Mouse (Mus musculus) intestine, embryonic 14.5 days (tissue): ENCODE data around the gene Hspb3. TPM values are rescaled to one million over a fixed set of nuclear protein-coding genes. Genes with fewer than 3 reads are reported as not detected.

Experiments used
- ATAC-seq: fragments of 200-750 bp; cut with Nextera tagmentation; replicated peaks from 2 replicates; pipeline ENCODE4 v1.8.0; 2017; ENCODE audit warnings: low read depth, moderate number of reproducible peaks, moderate TSS enrichment, moderate library complexity; ENCODE audit not compliant: low FRiP score, low TSS enrichment
- DNase-seq: peaks from one replicate; pipeline ENCODE4 v3.0.0-alpha.2; 2018; ENCODE audit warnings: low spot score
- H3K27ac ChIP-seq: fragments of 300-500 bp; sonication (generic); 2 replicates; pipeline ENCODE4 v1.5.1; 2014; ENCODE audit warnings: low read depth, mild to moderate bottlenecking, control low read depth
- H3K27me3 ChIP-seq: fragments of 300-500 bp; sonication (generic); replicated peaks from 2 replicates; pipeline ENCODE4 v1.6.1; 2014; ENCODE audit warnings: low read length, control low read depth; ENCODE audit not compliant: control insufficient read depth, insufficient read depth
- H3K36me3 ChIP-seq: fragments of 300-500 bp; sonication (generic); 2 replicates; pipeline ENCODE4 v1.6.1; 2014; ENCODE audit warnings: low read length, control low read depth; ENCODE audit not compliant: control insufficient read depth, insufficient read depth
- H3K4me1 ChIP-seq: fragments of 300-500 bp; sonication (generic); replicated peaks from 2 replicates; pipeline ENCODE4 v1.6.1; 2014; ENCODE audit warnings: low read length, control low read depth, mixed read lengths; ENCODE audit not compliant: control insufficient read depth, insufficient read depth
- H3K4me2 ChIP-seq: fragments of 300-500 bp; sonication (generic); 2 replicates; pipeline ENCODE4 v1.6.1; 2014; ENCODE audit warnings: low read length
- H3K4me3 ChIP-seq: fragments of 300-500 bp; sonication (generic); 2 replicates; pipeline ENCODE4 v1.5.1; 2014; ENCODE audit warnings: low read depth, low read length, control low read depth, mixed read lengths
- H3K9ac ChIP-seq: fragments of 300-500 bp; sonication (generic); 2 replicates; pipeline ENCODE4 v1.6.1; 2014; ENCODE audit warnings: mild to moderate bottlenecking, low read length
- H3K9me3 ChIP-seq: fragments of 300-500 bp; sonication (generic); 2 replicates; pipeline ENCODE4 v1.6.1; 2016; ENCODE audit warnings: low read length, control low read depth; ENCODE audit not compliant: control insufficient read depth
- WGBS: fragments of 180-500 bp; shearing (Covaris S2); extraction: QIAGEN DNeasy Blood & Tissue Kit; methylation state at CpG from one replicate; pipeline ENCODE4 v1.1.7; 2014; 5-methylcytosine and 5-hydroxymethylcytosine counted together
- polyA plus RNA-seq: library from polyadenylated mRNA; unstranded; fragments of >200 nt; fragmentation: Nextera tagmentation; extraction: Ambion mirVana; gene quantifications from 2 replicates; pipeline ENCODE4 v1.2.1, GENCODE M21; 2014

The Hspb3 gene
- polyA plus RNA-seq, 1 experiment from 2014 or later: not detected

DNA sequence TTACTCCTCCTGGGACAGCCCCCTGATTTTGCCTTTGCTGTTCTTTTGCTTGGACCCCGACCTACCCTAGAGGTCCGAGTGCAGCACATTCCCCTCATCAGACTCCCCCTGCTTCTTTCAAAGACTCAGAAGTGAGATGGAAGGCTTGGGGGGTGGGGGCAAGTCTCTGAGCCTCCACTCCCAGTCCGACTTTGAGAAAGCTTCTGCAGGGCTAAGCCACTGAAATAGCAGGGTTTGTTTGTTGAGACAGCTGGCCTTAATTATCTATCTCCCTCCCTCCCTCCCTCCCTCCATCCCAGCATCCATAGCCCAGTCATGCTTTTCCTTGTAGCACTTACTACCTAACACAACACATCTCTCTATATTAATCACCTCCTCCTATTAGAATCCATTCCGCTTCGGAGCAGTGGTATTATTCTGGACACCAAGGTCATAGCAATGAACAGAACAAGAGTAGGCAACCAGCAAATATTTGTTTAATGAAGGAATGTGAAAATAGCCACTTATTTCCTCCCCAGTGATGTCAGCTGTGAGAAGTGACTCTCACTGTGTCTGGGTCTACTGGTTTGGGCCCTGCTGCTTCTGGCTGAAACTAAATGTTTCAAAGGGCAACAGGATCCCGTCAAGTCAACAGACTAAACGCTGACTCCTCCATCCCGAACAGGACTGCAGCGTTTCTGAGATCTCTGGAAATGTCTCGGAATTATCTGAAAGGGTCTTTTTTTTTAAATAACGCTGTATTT lies 41.2 kb downstream of the Hspb3 start:
- H3K9ac ChIP-seq: no peak overlapping the region
- no peaks in the 10 kb centered on the region for H3K9me3 ChIP-seq
- WGBS: 38% methylated on average over 11 of the region's 11 CpGs
- ATAC-seq (no peak), DNase-seq (no peak)
- H3K36me3 ChIP-seq: no peaks in the 10 kb centered on the region
- peaks cover under 1% of the 10 kb centered on the region for H3K4me1 ChIP-seq
- no peak overlapping the region for H3K4me3 ChIP-seq
- H3K27ac ChIP-seq: no peak overlapping the region
- no peaks in the 10 kb centered on the region for H3K27me3 ChIP-seq
- H3K4me2 ChIP-seq: no peak overlapping the region

GRCm38 (mm10) chr13:113619003-113619402 lies 44.5 kb downstream of the Hspb3 start:
- Histone ChIP-seq H3K36me3 (0 out of 2 replicates have a peak, but pooled peaks cover 5% of the 10 kb centered on the region), H3K9me3 (no peaks in the 10 kb centered on the region), H3K4me2 (0 out of 2 replicates have a peak overlapping the region, but pooled peaks have one; percentile 4), H3K9ac (no peak overlapping the region), H3K4me1 (peaks cover 32% of the 10 kb centered on the region), H3K4me3 (no peak overlapping the region), H3K27ac (no peak overlapping the region), H3K27me3 (no peaks in the 10 kb centered on the region)
- DNase-seq (no peak), ATAC-seq (peak; percentile 34)
- 63% methylated on average over 9 of the region's 9 CpGs for WGBS

DNA sequence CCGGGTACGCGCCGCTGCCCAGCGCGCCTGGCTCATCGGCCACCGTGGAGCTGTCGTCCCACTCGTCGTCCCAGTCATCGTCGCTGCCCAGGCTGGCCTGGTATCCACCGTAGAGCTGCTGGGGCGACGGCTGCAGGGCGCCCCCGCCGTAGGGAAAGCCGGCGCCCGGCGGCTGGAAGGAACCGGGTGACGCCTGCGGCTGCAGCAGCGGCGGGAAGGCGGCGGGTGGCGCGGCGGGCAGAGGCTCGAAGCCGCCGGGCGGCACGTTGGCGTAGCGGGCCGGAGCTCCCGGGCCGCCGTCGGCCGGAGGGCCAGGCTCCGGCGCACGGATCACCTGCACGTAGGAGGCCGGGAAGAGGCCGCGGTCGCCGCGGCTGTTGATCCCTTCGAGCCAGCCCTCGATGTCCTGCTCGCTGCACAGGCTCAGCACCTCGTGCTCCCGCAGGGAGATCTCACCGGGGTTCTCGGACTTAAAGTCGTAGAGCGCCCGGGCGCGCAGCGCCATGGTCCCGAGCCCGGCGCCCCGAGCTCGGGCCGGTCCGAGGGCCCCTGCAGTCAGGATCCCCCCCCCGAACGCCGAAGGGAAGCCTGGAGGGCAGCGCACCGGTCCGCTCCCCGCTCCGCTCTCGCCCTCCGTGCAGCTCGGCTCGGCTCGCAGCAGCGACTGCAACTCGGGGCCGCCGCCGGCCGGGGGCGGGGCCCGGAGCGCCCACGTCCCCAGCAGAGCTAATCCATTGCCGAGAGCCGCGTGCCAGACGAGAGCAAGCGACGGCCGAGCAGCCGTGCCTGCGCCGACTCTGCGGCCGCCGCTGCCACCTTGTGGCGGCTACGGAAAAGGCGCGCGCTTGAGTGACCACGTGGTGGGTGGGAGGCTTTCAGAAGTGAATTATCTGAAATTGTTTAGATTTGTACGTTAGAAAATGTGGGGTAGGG lies 45.3 kb downstream of the Hspb3 start, which contains the start of gene Snx18:
Snx18 (minus strand) TSS at position 674 of the 933 bp plus-strand sequence.
- peak within 1 kb of the TSS; percentile 78 for H3K4me3 ChIP-seq
- WGBS: under 1% methylated on average over 116 of the region's 119 CpGs
- peaks cover 39% of the 10 kb centered on the region for H3K4me1 ChIP-seq
- 0 out of 2 replicates have a peak, but pooled peaks cover 5% of the 10 kb centered on the region for H3K36me3 ChIP-seq
- no peaks in the 10 kb centered on the region for H3K27me3 ChIP-seq
- peak; percentile 95 for ATAC-seq
- H3K4me2 ChIP-seq: peak within 1 kb of the TSS; percentile 92
- H3K9ac ChIP-seq: peak within 1 kb of the TSS; percentile 87
- DNase-seq: peak; percentile 91
- H3K9me3 ChIP-seq: no peaks in the 10 kb centered on the region
- peak within 1 kb of the TSS; percentile 85 for H3K27ac ChIP-seq

GRCm38 (mm10) chr13:113617338-113617890 lies 46.1 kb downstream of the Hspb3 start:
- no peak for ATAC-seq
- 11% methylated on average over 49 of the region's 49 CpGs for WGBS
- Histone ChIP-seq H3K4me3 (peak overlapping the region; percentile 78), H3K4me1 (peaks cover 47% of the 10 kb centered on the region), H3K9ac (peak overlapping the region; percentile 87), H3K36me3 (peaks cover 9% of the 10 kb centered on the region; the same call in 1 of the 2 replicates), H3K9me3 (no peaks in the 10 kb centered on the region), H3K27me3 (no peaks in the 10 kb centered on the region), H3K27ac (peak overlapping the region; percentile 85; the same call in 1 of the 2 replicates), H3K4me2 (peak overlapping the region; percentile 92)
- peak; percentile 81 for DNase-seq

DNA sequence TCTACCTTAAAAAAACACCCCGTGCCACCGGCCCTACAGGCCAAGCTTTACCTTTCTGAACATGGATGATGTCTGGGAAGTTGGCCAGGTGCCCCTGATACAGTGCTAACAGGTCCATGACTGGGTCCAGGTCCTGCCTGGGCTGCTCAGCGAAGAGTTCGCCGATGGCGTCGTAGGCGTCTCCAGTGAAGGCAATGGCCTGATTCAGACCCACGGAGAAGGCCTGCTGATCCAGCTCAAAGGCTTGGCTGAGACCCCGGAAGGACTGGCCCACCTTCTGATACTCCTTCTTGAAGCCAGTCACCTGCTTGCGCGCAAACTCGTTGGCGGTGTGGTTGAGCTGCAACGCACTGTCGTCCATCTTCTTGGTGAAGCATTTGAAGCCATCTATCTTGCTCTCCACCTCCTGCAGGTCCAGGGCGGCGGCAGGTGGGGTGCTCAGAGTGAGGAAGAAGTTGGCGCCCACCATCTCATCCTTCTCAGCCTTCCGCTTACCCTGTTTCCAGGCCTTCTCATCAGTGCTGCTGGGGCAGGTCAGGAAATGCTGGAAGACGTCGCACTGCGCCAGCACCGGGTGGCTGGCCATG lies 46.6 kb downstream of the Hspb3 start:
- Histone ChIP-seq H3K4me3 (peak overlapping the region; percentile 78), H3K4me1 (peaks cover 52% of the 10 kb centered on the region), H3K27ac (no peak overlapping the region), H3K4me2 (peak overlapping the region; percentile 92), H3K36me3 (peaks cover 14% of the 10 kb centered on the region; the same call in 1 of the 2 replicates), H3K9ac (peak overlapping the region; percentile 87), H3K27me3 (no peaks in the 10 kb centered on the region), H3K9me3 (no peaks in the 10 kb centered on the region)
- ATAC-seq: no peak
- WGBS: 63% methylated on average over 24 of the region's 24 CpGs
- DNase-seq: peak; percentile 67

- H3K9me3 ChIP-seq: no peaks in the 10 kb centered on the region
- peaks cover 16% of the 10 kb centered on the region; the same call in 1 of the 2 replicates for H3K36me3 ChIP-seq
- no peak for DNase-seq
- no peak for ATAC-seq
- peak overlapping the region; percentile 92 for H3K4me2 ChIP-seq
- no peak overlapping the region for H3K27ac ChIP-seq
- H3K4me3 ChIP-seq: peak overlapping the region; percentile 78
- peaks cover 59% of the 10 kb centered on the region for H3K4me1 ChIP-seq
- no peaks in the 10 kb centered on the region for H3K27me3 ChIP-seq
- 13% methylated on average over 8 of the region's 8 CpGs for WGBS
- peak overlapping the region; percentile 87 for H3K9ac ChIP-seq
Measured at GRCm38 (mm10) chr13:113615971-113616671, 47.4 kb downstream of the Hspb3 start.

- peak overlapping the region; percentile 92 for H3K4me2 ChIP-seq
- ATAC-seq (no peak), DNase-seq (no peak)
- H3K27ac ChIP-seq: peak overlapping the region; percentile 43; the same call in 1 of the 2 replicates
- H3K4me3 ChIP-seq: peak overlapping the region; percentile 78
- H3K9me3 ChIP-seq: no peaks in the 10 kb centered on the region
- WGBS: 1% methylated on average over 10 of the region's 10 CpGs
- H3K9ac ChIP-seq: peak overlapping the region; percentile 87
- peaks cover 16% of the 10 kb centered on the region; the same call in 1 of the 2 replicates for H3K36me3 ChIP-seq
- H3K4me1 ChIP-seq: peaks cover 65% of the 10 kb centered on the region
- no peaks in the 10 kb centered on the region for H3K27me3 ChIP-seq
Measured at GRCm38 (mm10) chr13:113615546-113615941, 47.9 kb downstream of the Hspb3 start.
